Mouse (Mus musculus) midbrain, embryonic 14.5 days (tissue): ENCODE measurements around the gene 4933407L21Rik. TPM values are rescaled to one million over a fixed set of nuclear protein-coding genes. Genes with fewer than 3 reads are reported as not detected.

Experiments
- ATAC-seq: fragments of 200-750 bp; cut with Nextera tagmentation; 2 replicates; pipeline ENCODE4 v1.8.0; 2017; ENCODE audit warnings: moderate number of reproducible peaks, moderate library complexity; ENCODE audit not compliant: low FRiP score, low TSS enrichment
- DNase-seq: peaks from one replicate; pipeline ENCODE4 v3.0.0-alpha.2; 2015
- H3K27ac ChIP-seq: fragments of 300-500 bp; sonication (generic); replicated peaks from 2 replicates; pipeline ENCODE4 v1.5.1; 2014; ENCODE audit warnings: mild to moderate bottlenecking, low read depth, low read length, moderate library complexity
- H3K27me3 ChIP-seq: fragments of 300-500 bp; sonication (generic); 2 replicates; pipeline ENCODE4 v1.6.1; 2014; ENCODE audit warnings: low read length, control low read depth, mixed read lengths; ENCODE audit not compliant: control insufficient read depth, insufficient read depth
- H3K36me3 ChIP-seq: fragments of 300-500 bp; sonication (generic); 2 replicates; pipeline ENCODE4 v1.6.1; 2014; ENCODE audit warnings: low read length, control low read depth; ENCODE audit not compliant: control insufficient read depth, insufficient read depth
- H3K4me1 ChIP-seq: fragments of 300-500 bp; sonication (generic); 2 replicates; pipeline ENCODE4 v1.6.1; 2014; ENCODE audit warnings: mild to moderate bottlenecking, antibody characterized with exemption, low read length, control low read depth; ENCODE audit not compliant: control insufficient read depth, insufficient read depth
- H3K4me2 ChIP-seq: fragments of 300-500 bp; sonication (generic); 2 replicates; pipeline ENCODE4 v1.6.1; 2014; ENCODE audit warnings: mild to moderate bottlenecking, low read length, moderate library complexity
- H3K4me3 ChIP-seq: fragments of 300-500 bp; sonication (generic); replicated peaks from 2 replicates; pipeline ENCODE4 v1.5.1; 2014; ENCODE audit warnings: low read depth, low read length
- H3K9ac ChIP-seq: fragments of 300-500 bp; sonication (generic); replicated peaks from 2 replicates; pipeline ENCODE4 v1.6.1; 2014; ENCODE audit warnings: mild to moderate bottlenecking, low read length, moderate library complexity
- H3K9me3 ChIP-seq: fragments of 300-500 bp; sonication (generic); 2 replicates; pipeline ENCODE4 v1.6.1; 2016; ENCODE audit warnings: low read length, control low read depth, mixed read lengths; ENCODE audit not compliant: control insufficient read depth
- WGBS: fragments of 180-500 bp; shearing (Covaris S2); extraction: QIAGEN DNeasy Blood & Tissue Kit; methylation state at CpG from one replicate; pipeline ENCODE4 v1.1.7; 2014; 5-methylcytosine and 5-hydroxymethylcytosine counted together
- polyA plus RNA-seq: library from polyadenylated mRNA; unstranded; fragments of >200 nt; fragmentation: Nextera tagmentation; extraction: Ambion mirVana; gene quantifications from 2 replicates; pipeline ENCODE4 v1.2.1, GENCODE M21; 2014

4933407L21Rik gene
- polyA plus RNA-seq, 1 experiment from 2014 or later, result 6.9 TPM

DNA sequence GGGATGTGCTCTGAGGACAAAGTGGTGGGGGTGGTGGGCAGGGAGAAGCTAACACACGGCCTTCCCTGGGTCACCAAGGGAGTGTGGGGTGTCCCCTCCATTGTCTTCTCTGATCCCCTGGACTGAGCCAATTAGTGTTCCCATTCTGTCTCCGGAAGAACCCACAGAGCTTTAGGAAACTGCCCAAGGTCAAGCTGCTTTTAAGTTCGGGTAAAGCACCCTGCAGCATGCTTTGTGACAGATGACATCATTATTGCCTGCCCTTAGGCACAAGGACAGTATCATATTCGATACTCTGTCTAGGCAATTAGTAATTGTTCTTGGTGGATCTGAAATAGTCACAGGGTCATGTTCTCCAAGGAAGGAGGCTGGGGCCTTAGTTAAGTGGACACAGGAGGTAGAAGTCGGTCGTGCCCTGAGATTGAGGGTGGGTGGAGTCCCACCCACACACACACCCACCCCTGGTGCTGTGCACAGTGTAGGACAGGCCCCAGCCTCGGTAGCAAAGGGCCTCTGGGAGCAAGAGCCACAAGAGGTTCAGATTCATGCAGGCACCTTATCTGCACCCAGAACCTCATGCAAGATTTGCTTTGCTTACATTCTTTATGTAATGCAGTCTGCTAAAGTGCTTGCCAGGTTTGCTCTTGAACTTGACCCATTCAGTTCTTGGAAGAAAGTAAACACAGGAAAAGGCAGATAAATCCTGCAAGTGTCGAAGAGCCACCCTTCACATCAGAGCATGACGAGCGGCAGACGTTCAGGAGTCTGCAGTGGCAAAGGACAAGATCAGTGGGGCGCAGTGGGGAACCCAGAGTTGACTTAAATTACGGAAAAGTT lies 19.3 kb upstream of the 4933407L21Rik start:
- Histone ChIP-seq H3K27ac (0 out of 2 replicates have a peak overlapping the region, but pooled peaks have one; percentile 20), H3K9ac (no peak overlapping the region), H3K27me3 (no peaks in the 10 kb centered on the region), H3K4me2 (no peak overlapping the region), H3K4me1 (no peaks in the 10 kb centered on the region), H3K9me3 (no peaks in the 10 kb centered on the region), H3K36me3 (peaks cover 48% of the 10 kb centered on the region), H3K4me3 (no peak overlapping the region)
- DNase-seq, result no peak
- 66% methylated on average over 13 of the region's 13 CpGs for WGBS
- ATAC-seq, result no peak

DNA sequence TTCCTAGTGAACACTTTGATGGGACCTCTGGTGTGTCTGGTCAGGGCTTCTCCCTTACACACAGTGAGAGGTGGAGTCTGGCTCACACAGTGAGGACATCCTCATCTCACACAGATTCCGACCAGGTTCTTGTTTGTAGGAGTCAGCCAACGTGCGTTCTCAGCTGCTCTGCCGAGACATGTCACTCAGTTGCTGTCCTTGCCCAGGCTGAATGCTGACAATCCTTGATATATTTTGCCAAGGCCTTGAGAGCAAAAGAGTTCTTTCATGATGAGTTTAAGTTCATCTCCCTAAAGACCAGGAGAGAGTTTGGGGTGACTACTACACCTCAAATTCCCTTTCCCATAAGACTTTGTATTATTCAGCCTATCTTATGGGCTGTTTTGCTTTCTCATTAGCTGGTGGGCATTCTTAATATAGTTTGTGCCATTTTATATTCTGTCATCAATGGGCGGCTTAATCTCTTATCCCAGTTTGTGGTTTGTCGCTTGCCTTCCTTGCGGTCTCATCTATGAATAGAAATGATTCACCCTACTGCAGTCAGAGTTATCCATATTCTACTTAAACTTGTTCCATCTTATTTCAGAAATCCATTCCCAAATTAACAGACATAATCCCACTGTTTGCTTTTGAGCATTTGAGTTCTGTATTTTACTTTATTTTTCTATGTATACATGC lies 15.1 kb upstream of the 4933407L21Rik start:
- Histone ChIP-seq H3K4me1 (peaks cover 22% of the 10 kb centered on the region), H3K4me2 (no peak overlapping the region), H3K4me3 (no peak overlapping the region), H3K27ac (no peak overlapping the region), H3K36me3 (peaks cover 8% of the 10 kb centered on the region), H3K27me3 (no peaks in the 10 kb centered on the region), H3K9me3 (no peaks in the 10 kb centered on the region), H3K9ac (no peak overlapping the region)
- DNase-seq (no peak), ATAC-seq (no peak)
- WGBS, result 94% methylated on average over 7 of the region's 7 CpGs

DNA sequence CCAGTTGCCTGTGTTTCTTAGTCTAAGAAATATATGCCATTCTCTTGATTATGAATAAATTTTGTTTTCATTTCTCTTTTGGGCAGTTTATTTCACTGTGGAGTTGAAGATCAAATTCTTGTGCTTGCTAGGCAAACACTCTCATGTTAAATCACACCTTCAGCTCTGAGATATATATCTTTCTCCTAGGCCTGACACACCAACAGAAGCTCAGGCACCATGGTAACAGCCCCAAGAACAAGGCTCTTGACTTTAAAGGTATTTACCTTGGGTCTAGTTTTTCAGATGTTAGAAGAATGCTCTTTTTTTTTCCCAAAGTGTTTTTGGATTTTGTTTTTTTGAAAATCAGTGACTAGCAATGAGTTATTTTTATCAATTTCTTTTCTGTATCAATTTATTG lies 12.4 kb upstream of the 4933407L21Rik start:
- H3K36me3 ChIP-seq, result no peaks in the 10 kb centered on the region
- no peak overlapping the region for H3K4me3 ChIP-seq
- no peak overlapping the region for H3K9ac ChIP-seq
- H3K4me2 ChIP-seq, result no peak overlapping the region
- ATAC-seq (no peak), DNase-seq (no peak)
- no peaks in the 10 kb centered on the region for H3K9me3 ChIP-seq
- no peaks in the 10 kb centered on the region for H3K27me3 ChIP-seq
- peak overlapping the region; percentile 84 for H3K27ac ChIP-seq
- H3K4me1 ChIP-seq, result peaks cover 25% of the 10 kb centered on the region

DNA sequence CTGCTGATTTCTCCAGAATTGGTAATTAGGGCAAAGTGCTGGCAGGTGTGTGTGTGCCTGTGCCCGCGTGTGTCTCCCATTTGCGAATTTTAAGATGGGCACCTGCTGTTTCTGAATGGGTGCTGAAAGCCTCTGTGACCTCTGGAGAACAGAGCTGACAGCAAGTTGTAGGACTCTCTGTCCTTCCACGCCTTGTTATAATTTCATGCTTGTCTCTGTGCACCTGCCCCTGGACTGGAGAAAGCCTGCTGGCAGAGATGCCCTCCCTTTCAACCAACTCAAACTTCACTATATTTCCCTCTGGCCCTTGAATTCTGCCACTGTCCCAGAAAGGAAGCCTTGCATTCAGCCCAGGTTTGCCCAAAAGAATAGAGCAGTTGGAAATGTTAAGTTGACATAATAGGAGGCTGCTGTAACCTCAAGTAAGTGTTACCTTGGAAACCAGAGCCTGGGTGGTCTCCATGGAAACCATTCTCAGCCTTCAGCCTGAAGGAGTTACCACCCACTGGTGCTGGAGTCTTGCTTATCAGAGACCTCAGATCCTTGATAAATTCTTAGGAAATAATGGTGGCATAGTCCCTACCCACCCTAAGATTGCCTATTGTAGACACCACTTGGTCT lies 11.3 kb upstream of the 4933407L21Rik start:
- H3K27me3 ChIP-seq, result no peaks in the 10 kb centered on the region
- no peak overlapping the region for H3K9ac ChIP-seq
- H3K4me1 ChIP-seq, result peaks cover 28% of the 10 kb centered on the region
- no peaks in the 10 kb centered on the region for H3K36me3 ChIP-seq
- DNase-seq (peak; percentile 95), ATAC-seq (peak; percentile 88)
- no peaks in the 10 kb centered on the region for H3K9me3 ChIP-seq
- H3K4me3 ChIP-seq, result no peak overlapping the region
- WGBS, result 6% methylated on average over 4 of the region's 4 CpGs
- H3K4me2 ChIP-seq, result peak overlapping the region; percentile 13; the same call in 1 of the 2 replicates
- H3K27ac ChIP-seq, result peak overlapping the region; percentile 84

DNA sequence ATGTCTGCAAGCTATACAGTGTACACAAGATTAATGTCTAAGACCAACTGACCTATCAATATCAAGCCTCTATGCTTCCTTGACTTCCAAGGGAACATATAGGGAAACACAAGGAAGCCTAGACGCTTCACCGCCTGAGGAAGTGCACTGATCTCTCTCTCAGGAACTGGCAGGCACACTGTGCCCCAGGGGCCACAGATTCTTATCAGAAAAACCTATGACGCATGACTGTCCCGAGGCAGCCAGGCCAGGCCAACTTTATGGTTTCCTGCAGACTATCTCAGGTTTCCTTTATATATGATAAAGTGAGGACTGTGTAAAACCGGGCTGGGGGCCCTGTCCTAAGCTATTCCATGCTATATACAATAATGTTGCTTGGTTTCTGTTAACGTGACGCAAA lies 8.7 kb upstream of the 4933407L21Rik start:
- Histone ChIP-seq H3K9ac (no peak overlapping the region), H3K4me2 (no peak overlapping the region), H3K27me3 (no peaks in the 10 kb centered on the region), H3K9me3 (no peaks in the 10 kb centered on the region), H3K4me1 (peaks cover 37% of the 10 kb centered on the region), H3K27ac (no peak overlapping the region), H3K4me3 (no peak overlapping the region), H3K36me3 (no peaks in the 10 kb centered on the region)
- no peak for ATAC-seq
- no peak for DNase-seq
- 87% methylated on average over 7 of the region's 7 CpGs for WGBS

DNA sequence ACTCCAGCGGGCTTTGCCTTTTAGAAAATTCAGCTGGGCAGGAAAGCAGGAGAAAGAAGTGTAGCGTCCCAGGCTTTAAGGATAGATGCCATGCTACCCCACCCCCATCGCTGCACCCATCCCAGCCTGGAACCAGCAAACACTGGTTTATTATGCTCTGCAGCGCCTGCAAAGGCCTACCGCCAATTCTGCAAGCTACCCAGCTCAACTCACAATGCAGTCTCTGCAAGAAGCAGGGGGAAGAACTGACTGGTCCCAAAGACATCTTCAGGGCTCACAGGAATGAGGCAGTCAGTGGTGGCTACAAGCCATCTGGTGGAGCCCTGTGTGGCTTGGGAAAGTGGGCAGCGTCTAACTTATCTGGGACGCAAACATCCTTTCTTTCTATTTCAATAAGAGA lies 6.6 kb upstream of the 4933407L21Rik start:
- H3K27me3 ChIP-seq, result no peaks in the 10 kb centered on the region
- H3K4me3 ChIP-seq, result no peak overlapping the region
- WGBS, result 83% methylated on average over 7 of the region's 7 CpGs
- DNase-seq, result no peak
- no peak for ATAC-seq
- H3K4me2 ChIP-seq, result no peak overlapping the region
- H3K4me1 ChIP-seq, result peaks cover 30% of the 10 kb centered on the region
- peak overlapping the region; percentile 60 for H3K27ac ChIP-seq
- H3K9me3 ChIP-seq, result no peaks in the 10 kb centered on the region
- H3K36me3 ChIP-seq, result no peaks in the 10 kb centered on the region
- no peak overlapping the region for H3K9ac ChIP-seq

DNA sequence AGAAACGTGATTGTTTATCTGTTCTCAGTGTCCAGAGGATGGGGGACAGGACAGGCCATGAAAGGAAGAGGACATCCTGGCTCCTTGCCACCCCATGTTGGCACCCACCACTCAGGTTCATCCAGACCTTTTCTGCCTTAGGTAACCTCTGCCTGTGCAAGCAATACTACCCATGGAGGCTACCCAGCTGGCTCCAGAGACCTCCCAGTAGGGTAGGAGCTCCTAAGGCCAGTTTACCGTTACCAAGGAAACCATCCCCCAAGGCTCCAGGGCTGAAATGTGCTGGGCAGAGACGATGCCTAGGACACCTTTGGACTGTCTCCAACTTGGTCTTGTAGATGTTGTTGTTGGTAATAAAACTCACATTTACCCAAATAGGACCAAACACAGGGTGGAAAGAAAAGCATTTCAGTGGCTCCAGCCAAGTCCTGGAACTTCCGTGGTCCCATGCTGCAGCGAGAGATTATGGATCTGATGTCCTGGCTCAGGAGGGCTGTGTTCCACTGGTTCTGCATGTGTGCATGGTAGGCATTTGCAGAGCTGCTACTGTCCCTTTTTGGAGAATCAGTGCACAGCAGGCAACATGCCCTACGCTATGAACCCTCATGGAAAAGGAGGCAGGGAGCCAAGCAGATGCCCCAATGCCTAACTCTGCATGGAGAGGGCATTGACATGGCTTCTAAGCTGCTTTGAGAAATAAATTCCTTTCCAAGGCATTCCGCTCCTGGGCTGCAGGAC lies 6.0 kb upstream of the 4933407L21Rik start:
- H3K4me2 ChIP-seq, result no peak overlapping the region
- no peak; the same call in 1 of the 2 replicates for ATAC-seq
- no peak overlapping the region for H3K9ac ChIP-seq
- H3K36me3 ChIP-seq, result no peaks in the 10 kb centered on the region
- 51% methylated on average over 7 of the region's 7 CpGs for WGBS
- no peaks in the 10 kb centered on the region for H3K9me3 ChIP-seq
- no peak overlapping the region for H3K4me3 ChIP-seq
- peaks cover 25% of the 10 kb centered on the region for H3K4me1 ChIP-seq
- H3K27me3 ChIP-seq, result no peaks in the 10 kb centered on the region
- peak overlapping the region; percentile 60 for H3K27ac ChIP-seq
- DNase-seq, result peak; percentile 64

DNA sequence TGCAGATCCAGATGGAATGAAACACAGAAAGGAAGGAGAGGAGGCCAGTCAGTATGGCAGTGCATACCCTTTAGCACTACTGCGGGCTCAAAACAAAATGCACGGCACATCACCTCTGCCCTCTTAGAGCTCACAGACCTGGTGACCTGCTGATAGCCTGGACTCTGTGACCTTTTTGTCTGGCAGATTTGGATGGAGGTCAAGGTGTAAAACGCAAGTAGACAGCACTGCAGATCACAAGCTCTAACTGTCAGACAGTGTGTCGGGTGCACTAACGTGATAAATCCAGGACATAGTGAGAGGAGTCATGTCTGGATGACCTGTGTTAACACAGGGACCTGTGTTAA lies 5.4 kb upstream of the 4933407L21Rik start:
- peaks cover 24% of the 10 kb centered on the region for H3K4me1 ChIP-seq
- no peak overlapping the region for H3K9ac ChIP-seq
- H3K4me3 ChIP-seq, result no peak overlapping the region
- H3K4me2 ChIP-seq, result no peak overlapping the region
- H3K9me3 ChIP-seq, result no peaks in the 10 kb centered on the region
- no peaks in the 10 kb centered on the region for H3K36me3 ChIP-seq
- DNase-seq (no peak), ATAC-seq (no peak)
- 64% methylated on average over 5 of the region's 5 CpGs for WGBS
- no peaks in the 10 kb centered on the region for H3K27me3 ChIP-seq
- peak overlapping the region; percentile 60; the same call in 1 of the 2 replicates for H3K27ac ChIP-seq
